Mouse (Mus musculus) layer of hippocampus, postnatal 36 days (tissue): ENCODE results near the gene Ddx42. TPM values are rescaled to one million over a fixed set of nuclear protein-coding genes. Genes with fewer than 3 reads are reported as not detected.
"Not testable (repeated sequence)": the region's sequence is repeated elsewhere in the genome, so short reads cannot be mapped to it uniquely, and the experiment has no call there.

Experiments
- DNase-seq, 2 experiments: peaks; one replicate each; pipeline ENCODE4 v3.0.0; 2022
- total RNA-seq, 2 experiments: library from RNA; stranded (reverse); gene quantifications; 2 replicates each; pipeline ENCODE4 v1.2.3; 2021

The Ddx42 gene
- total RNA-seq, 2 experiments from 2014 or later: 69.9 to 70.9 TPM

- no peak for DNase-seq
Observed at GRCm38 (mm10) chr11:106201337-106202122, 15.2 kb upstream of the Ddx42 start.

- no peak for DNase-seq
Observed at GRCm38 (mm10) chr11:106202123-106202465, 14.6 kb upstream of the Ddx42 start, which contains the start of gene Strada. TSS of gene Strada (minus strand) at chr11:106202168.

- peak in 1 of 2 experiments; percentile 17 for DNase-seq
Observed at GRCm38 (mm10) chr11:106212771-106213170, 4.0 kb upstream of the Ddx42 start.

- no peak for DNase-seq
Observed at GRCm38 (mm10) chr11:106214856-106215255, 1.9 kb upstream of the Ddx42 start.

GRCm38 (mm10) chr11:106215450-106215859 is 1.3 kb upstream of the Ddx42 start:
- DNase-seq: no peak

- DNase-seq: peak; percentile 95 to 96
Observed at GRCm38 (mm10) chr11:106215927-106216729, 598 bp upstream of the Ddx42 start, which contains the start of gene Ccdc47. TSS of gene Ccdc47 (minus strand) at chr11:106216344.

- no peak for DNase-seq
Observed at GRCm38 (mm10) chr11:106220603-106221002, 3.9 kb downstream of the Ddx42 start.

GRCm38 (mm10) chr11:106233978-106234377 is 17.3 kb downstream of the Ddx42 start:
- not testable (repeated sequence) for DNase-seq

- DNase-seq: no peak
Observed at GRCm38 (mm10) chr11:106246834-106247233, 30.1 kb downstream of the Ddx42 start.

GRCm38 (mm10) chr11:106249326-106249725 is 32.6 kb downstream of the Ddx42 start:
- no peak for DNase-seq

GRCm38 (mm10) chr11:106254767-106255166 is 38.0 kb downstream of the Ddx42 start:
- DNase-seq: no peak

GRCm38 (mm10) chr11:106255174-106255573 is 38.4 kb downstream of the Ddx42 start:
- DNase-seq: no peak

- DNase-seq: peak; percentile 97 to 98
Observed at GRCm38 (mm10) chr11:106255685-106256451, 39.1 kb downstream of the Ddx42 start, which contains the start of the genes Ftsj3 and Psmc5. TSS of gene Ftsj3 (minus strand) at chr11:106256079. TSS of gene Psmc5 (plus strand) at chr11:106256154.

GRCm38 (mm10) chr11:106256775-106257174 is 40.0 kb downstream of the Ddx42 start:
- no peak for DNase-seq

GRCm38 (mm10) chr11:106260826-106261450 is 44.2 kb downstream of the Ddx42 start:
- no peak for DNase-seq

GRCm38 (mm10) chr11:106263963-106264362 is 47.2 kb downstream of the Ddx42 start:
- no peak for DNase-seq

- no peak for DNase-seq
Observed at GRCm38 (mm10) chr11:106264988-106265387, 48.3 kb downstream of the Ddx42 start.

- DNase-seq: no peak
Observed at GRCm38 (mm10) chr11:106265570-106265969, 48.8 kb downstream of the Ddx42 start.

- DNase-seq: no peak
Observed at GRCm38 (mm10) chr11:106266431-106266830, 49.7 kb downstream of the Ddx42 start.

GRCm38 (mm10) chr11:106267311-106267852 is 50.7 kb downstream of the Ddx42 start:
- peak in 1 of 2 experiments; percentile 40 for DNase-seq

- no peak for DNase-seq
Observed at GRCm38 (mm10) chr11:106267871-106268270, 51.1 kb downstream of the Ddx42 start.
